Mouse (Mus musculus) midbrain, embryonic 14.5 days (tissue): Measurements from ENCODE around the gene Aff4. TPM values are rescaled to one million over a fixed set of nuclear protein-coding genes. Genes with fewer than 3 reads are reported as not detected.

ENCODE experiments used
- ATAC-seq: fragments of 200-750 bp; cut with Nextera tagmentation; 2 replicates; pipeline ENCODE4 v1.8.0; 2017; ENCODE audit warnings: moderate number of reproducible peaks, moderate library complexity; ENCODE audit not compliant: low FRiP score, low TSS enrichment
- DNase-seq: peaks from one replicate; pipeline ENCODE4 v3.0.0-alpha.2; 2015
- H3K27ac ChIP-seq: fragments of 300-500 bp; sonication (generic); replicated peaks from 2 replicates; pipeline ENCODE4 v1.5.1; 2014; ENCODE audit warnings: mild to moderate bottlenecking, low read depth, low read length, moderate library complexity
- H3K27me3 ChIP-seq: fragments of 300-500 bp; sonication (generic); 2 replicates; pipeline ENCODE4 v1.6.1; 2014; ENCODE audit warnings: low read length, control low read depth, mixed read lengths; ENCODE audit not compliant: control insufficient read depth, insufficient read depth
- H3K36me3 ChIP-seq: fragments of 300-500 bp; sonication (generic); 2 replicates; pipeline ENCODE4 v1.6.1; 2014; ENCODE audit warnings: low read length, control low read depth; ENCODE audit not compliant: control insufficient read depth, insufficient read depth
- H3K4me1 ChIP-seq: fragments of 300-500 bp; sonication (generic); 2 replicates; pipeline ENCODE4 v1.6.1; 2014; ENCODE audit warnings: mild to moderate bottlenecking, antibody characterized with exemption, low read length, control low read depth; ENCODE audit not compliant: control insufficient read depth, insufficient read depth
- H3K4me2 ChIP-seq: fragments of 300-500 bp; sonication (generic); 2 replicates; pipeline ENCODE4 v1.6.1; 2014; ENCODE audit warnings: mild to moderate bottlenecking, low read length, moderate library complexity
- H3K4me3 ChIP-seq: fragments of 300-500 bp; sonication (generic); replicated peaks from 2 replicates; pipeline ENCODE4 v1.5.1; 2014; ENCODE audit warnings: low read depth, low read length
- H3K9ac ChIP-seq: fragments of 300-500 bp; sonication (generic); replicated peaks from 2 replicates; pipeline ENCODE4 v1.6.1; 2014; ENCODE audit warnings: mild to moderate bottlenecking, low read length, moderate library complexity
- H3K9me3 ChIP-seq: fragments of 300-500 bp; sonication (generic); 2 replicates; pipeline ENCODE4 v1.6.1; 2016; ENCODE audit warnings: low read length, control low read depth, mixed read lengths; ENCODE audit not compliant: control insufficient read depth
- WGBS: fragments of 180-500 bp; shearing (Covaris S2); extraction: QIAGEN DNeasy Blood & Tissue Kit; methylation state at CpG from one replicate; pipeline ENCODE4 v1.1.7; 2014; 5-methylcytosine and 5-hydroxymethylcytosine counted together
- polyA plus RNA-seq: library from polyadenylated mRNA; unstranded; fragments of >200 nt; fragmentation: Nextera tagmentation; extraction: Ambion mirVana; gene quantifications from 2 replicates; pipeline ENCODE4 v1.2.1, GENCODE M21; 2014

Gene Aff4
- polyA plus RNA-seq, 1 experiment from 2014 or later = 105 TPM

- Histone ChIP-seq H3K4me2 (peak within 1 kb of the TSS; percentile 75), H3K4me1 (0 out of 2 replicates have a peak, but pooled peaks cover 3% of the 10 kb centered on the region), H3K4me3 (peak within 1 kb of the TSS; percentile 39), H3K9ac (peak within 1 kb of the TSS; percentile 52), H3K27me3 (peaks cover 36% of the 10 kb centered on the region), H3K9me3 (no peaks in the 10 kb centered on the region), H3K27ac (no peak within 1 kb of the TSS), H3K36me3 (no peaks in the 10 kb centered on the region)
- ATAC-seq (peak; percentile 20; the same call in 1 of the 2 replicates), DNase-seq (peak; percentile 63)
- WGBS = 4% methylated on average over 42 of the region's 42 CpGs
These were observed 106.1 kb downstream of the Aff4 start, which contains the start of the genes Gm10447 and Shroom1 for GRCm38 (mm10) chr11:53456474-53457371. Gm10447 (minus strand) TSS chr11:53457110. Shroom1 (plus strand) TSS chr11:53457205.

- H3K4me1 ChIP-seq = 0 out of 2 replicates have a peak, but pooled peaks cover 3% of the 10 kb centered on the region
- peak; percentile 4 for DNase-seq
- peak overlapping the region; percentile 75 for H3K4me2 ChIP-seq
- no peaks in the 10 kb centered on the region for H3K36me3 ChIP-seq
- H3K9me3 ChIP-seq = no peaks in the 10 kb centered on the region
- 6% methylated on average over 29 of the region's 29 CpGs for WGBS
- H3K9ac ChIP-seq = peak overlapping the region; percentile 52
- ATAC-seq = no peak; the same call in 1 of the 2 replicates
- no peak overlapping the region for H3K27ac ChIP-seq
- H3K4me3 ChIP-seq = peak overlapping the region; percentile 39
- peaks cover 43% of the 10 kb centered on the region for H3K27me3 ChIP-seq
These were observed 106.8 kb downstream of the Aff4 start for GRCm38 (mm10) chr11:53457372-53457954.

- Histone ChIP-seq H3K4me3 (no peak overlapping the region), H3K36me3 (no peaks in the 10 kb centered on the region), H3K9ac (no peak overlapping the region), H3K9me3 (no peaks in the 10 kb centered on the region), H3K27me3 (peaks cover 58% of the 10 kb centered on the region), H3K4me1 (0 out of 2 replicates have a peak, but pooled peaks cover 7% of the 10 kb centered on the region), H3K27ac (no peak overlapping the region), H3K4me2 (no peak overlapping the region)
- 49% methylated on average over 3 of the region's 3 CpGs for WGBS
- DNase-seq (no peak), ATAC-seq (no peak)
These were observed 108.4 kb downstream of the Aff4 start for GRCm38 (mm10) chr11:53458996-53459395.

- H3K4me1 ChIP-seq = 0 out of 2 replicates have a peak, but pooled peaks cover 8% of the 10 kb centered on the region
- no peak for DNase-seq
- H3K27me3 ChIP-seq = peaks cover 70% of the 10 kb centered on the region
- no peak overlapping the region for H3K4me3 ChIP-seq
- ATAC-seq = no peak
- H3K9me3 ChIP-seq = no peaks in the 10 kb centered on the region
- 87% methylated on average over 3 of the region's 3 CpGs for WGBS
- H3K9ac ChIP-seq = no peak overlapping the region
- no peak overlapping the region for H3K4me2 ChIP-seq
- no peaks in the 10 kb centered on the region for H3K36me3 ChIP-seq
- no peak overlapping the region for H3K27ac ChIP-seq
These were observed 109.6 kb downstream of the Aff4 start for GRCm38 (mm10) chr11:53460192-53460591.

- Histone ChIP-seq H3K27ac (no peak overlapping the region), H3K27me3 (peaks cover 76% of the 10 kb centered on the region), H3K9ac (no peak overlapping the region), H3K4me2 (no peak overlapping the region), H3K36me3 (no peaks in the 10 kb centered on the region), H3K9me3 (no peaks in the 10 kb centered on the region), H3K4me1 (0 out of 2 replicates have a peak, but pooled peaks cover 11% of the 10 kb centered on the region), H3K4me3 (no peak overlapping the region)
- ATAC-seq (no peak), DNase-seq (no peak)
- WGBS = 26% methylated on average over 5 of the region's 5 CpGs
These were observed 111.1 kb downstream of the Aff4 start for GRCm38 (mm10) chr11:53461727-53462126.

GRCm38 (mm10) chr11:53463551-53464424 lies 113.2 kb downstream of the Aff4 start:
- Histone ChIP-seq H3K4me3 (peak overlapping the region; percentile 39), H3K27ac (no peak overlapping the region), H3K9me3 (no peaks in the 10 kb centered on the region), H3K4me1 (0 out of 2 replicates have a peak, but pooled peaks cover 8% of the 10 kb centered on the region), H3K36me3 (no peaks in the 10 kb centered on the region), H3K9ac (peak overlapping the region; percentile 36; the same call in 1 of the 2 replicates), H3K4me2 (peak overlapping the region; percentile 74), H3K27me3 (peaks cover 69% of the 10 kb centered on the region)
- DNase-seq = peak; percentile 71
- 7% methylated on average over 55 of the region's 55 CpGs for WGBS
- no peak for ATAC-seq

- Histone ChIP-seq H3K27ac (no peak overlapping the region), H3K4me2 (peak overlapping the region; percentile 53), H3K27me3 (peaks cover 69% of the 10 kb centered on the region), H3K4me3 (peak overlapping the region; percentile 28), H3K36me3 (no peaks in the 10 kb centered on the region), H3K4me1 (peaks cover 16% of the 10 kb centered on the region; the same call in 1 of the 2 replicates), H3K9ac (peak overlapping the region; percentile 34; the same call in 1 of the 2 replicates), H3K9me3 (no peaks in the 10 kb centered on the region)
- WGBS = 5% methylated on average over 40 of the region's 40 CpGs
- DNase-seq (peak; percentile 88), ATAC-seq (no peak; the same call in 1 of the 2 replicates)
These were observed 115.8 kb downstream of the Aff4 start for GRCm38 (mm10) chr11:53466231-53466971.
